Mouse (Mus musculus) lung, postnatal 0 days (tissue): ENCODE measurements around the gene Mylk4. TPM values are rescaled to one million over a fixed set of nuclear protein-coding genes. Genes with fewer than 3 reads are reported as not detected.

Source experiments
- ATAC-seq: fragments of 200-750 bp; cut with Nextera tagmentation; 2 replicates; pipeline ENCODE4 v1.8.0; 2017; ENCODE audit warnings: moderate library complexity
- DNase-seq: peaks from one replicate; pipeline ENCODE4 v3.0.0-alpha.2; 2016; ENCODE audit warnings: low spot score
- H3K27ac ChIP-seq: fragments of 300-500 bp; sonication (generic); 2 replicates; pipeline ENCODE4 v1.5.1; 2014; ENCODE audit warnings: antibody characterized with exemption, mild to moderate bottlenecking, low read length, mixed read lengths
- H3K27me3 ChIP-seq: fragments of 300-500 bp; sonication (generic); replicated peaks from 2 replicates; pipeline ENCODE4 v1.6.1; 2014; ENCODE audit warnings: low read length, mixed read lengths; ENCODE audit not compliant: insufficient read depth
- H3K36me3 ChIP-seq: fragments of 300-500 bp; sonication (generic); 2 replicates; pipeline ENCODE4 v1.6.1; 2014; ENCODE audit warnings: low read length, mixed read lengths; ENCODE audit not compliant: insufficient read depth
- H3K4me1 ChIP-seq: fragments of 300-500 bp; sonication (generic); 2 replicates; pipeline ENCODE4 v1.6.1; 2014; ENCODE audit warnings: antibody characterized with exemption, low read depth, low read length, mixed read lengths; ENCODE audit not compliant: insufficient read depth
- H3K4me2 ChIP-seq: fragments of 300-500 bp; sonication (generic); replicated peaks from 2 replicates; pipeline ENCODE4 v1.6.1; 2014; ENCODE audit warnings: low read depth, mild to moderate bottlenecking, low read length, moderate library complexity, mixed read lengths
- H3K4me3 ChIP-seq: fragments of 300-500 bp; sonication (generic); 2 replicates; pipeline ENCODE4 v1.5.1; 2014; ENCODE audit warnings: low read depth, low read length
- H3K9ac ChIP-seq: fragments of 300-500 bp; sonication (generic); replicated peaks from 2 replicates; pipeline ENCODE4 v1.6.1; 2014; ENCODE audit warnings: low read depth, mild to moderate bottlenecking
- H3K9me3 ChIP-seq: fragments of 300-500 bp; sonication (generic); 2 replicates; pipeline ENCODE4 v1.6.1; 2016; ENCODE audit warnings: low read length, mixed read lengths
- CTCF ChIP-seq: IDR thresholded peaks from 2 replicates; pipeline ENCODE4 v1.5.1; 2016; ENCODE audit warnings: antibody characterized with exemption, mild to moderate bottlenecking
- EP300 ChIP-seq: IDR thresholded peaks from 2 replicates; pipeline ENCODE4 v1.6.1; 2016; ENCODE audit warnings: antibody characterized with exemption, mild to moderate bottlenecking, control low read depth
- WGBS: fragments of 180-500 bp; shearing (Covaris S2); extraction: QIAGEN DNeasy Blood & Tissue Kit; methylation state at CpG from one replicate; pipeline ENCODE4 v1.1.7; 2014; 5-methylcytosine and 5-hydroxymethylcytosine counted together
- polyA plus RNA-seq: library from polyadenylated mRNA; unstranded; fragments of >200 nt; fragmentation: Nextera tagmentation; extraction: Ambion mirVana; gene quantifications from 2 replicates; pipeline ENCODE4 v1.2.1, GENCODE M21; 2015

Gene Mylk4
- polyA plus RNA-seq, 1 experiment from 2014 or later, result not detected

DNA sequence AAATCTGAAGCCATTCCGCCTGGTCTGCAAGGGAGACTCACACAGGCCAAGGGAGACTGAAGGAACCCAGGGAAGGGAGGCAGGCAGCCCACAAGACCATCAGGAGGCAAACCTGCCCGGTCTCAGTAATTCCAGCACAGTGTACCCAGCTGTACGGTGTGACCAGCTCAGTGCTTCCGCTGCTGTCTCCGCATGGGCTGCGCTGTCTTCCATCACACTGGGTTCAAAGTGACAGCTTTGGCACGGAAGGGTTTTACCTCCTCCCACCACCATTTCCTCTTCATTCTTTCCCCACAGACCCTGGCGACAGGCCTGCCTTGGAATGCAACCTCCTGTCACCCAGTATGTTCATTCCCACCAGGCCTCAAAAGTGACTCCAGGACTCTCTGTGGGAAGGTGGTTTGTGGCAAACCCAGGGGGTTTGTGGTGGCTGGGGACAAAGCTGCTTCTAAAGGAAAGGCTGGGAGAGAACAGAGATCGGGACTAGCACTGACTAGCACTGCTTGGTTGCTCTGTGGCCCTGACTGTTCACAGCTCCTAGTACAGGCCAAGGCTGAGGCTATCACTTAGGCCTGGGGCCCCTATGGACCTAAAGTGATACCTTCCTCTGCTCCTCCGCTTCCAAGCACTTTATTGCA is 77.0 kb downstream of the Mylk4 start:
- 40% methylated on average over 10 of the region's 10 CpGs for WGBS
- no peak overlapping the region for H3K9ac ChIP-seq
- no peak overlapping the region for H3K4me3 ChIP-seq
- no peaks in the 10 kb centered on the region for H3K4me1 ChIP-seq
- ATAC-seq (no peak), DNase-seq (peak; percentile 9)
- no peak overlapping the region for H3K4me2 ChIP-seq
- TF ChIP-seq EP300 (no peak), CTCF (no peak)
- no peak overlapping the region for H3K27ac ChIP-seq
- H3K9me3 ChIP-seq, result no peaks in the 10 kb centered on the region
- no peaks in the 10 kb centered on the region for H3K36me3 ChIP-seq
- H3K27me3 ChIP-seq, result no peaks in the 10 kb centered on the region

DNA sequence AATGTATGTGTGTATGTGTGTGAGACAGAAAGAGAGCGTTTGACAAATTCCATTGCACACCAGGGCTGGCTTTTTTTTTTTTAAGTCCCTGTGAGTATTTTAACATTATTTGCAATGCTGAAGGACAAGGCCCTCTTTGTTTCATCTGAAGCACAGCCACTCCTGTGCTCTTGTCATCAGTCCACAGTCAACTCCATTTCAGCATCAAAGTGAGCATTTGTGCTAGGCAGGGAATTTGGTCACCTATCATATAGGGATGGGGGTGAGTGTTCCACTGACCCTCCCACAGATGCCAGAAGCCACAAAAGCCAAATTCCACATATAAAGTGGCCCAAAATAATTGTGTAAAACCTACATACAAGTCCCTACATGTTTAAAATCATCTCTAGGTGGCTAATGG is 78.4 kb downstream of the Mylk4 start:
- TF ChIP-seq CTCF (no peak), EP300 (no peak)
- no peak overlapping the region for H3K4me2 ChIP-seq
- ATAC-seq (no peak), DNase-seq (no peak)
- no peaks in the 10 kb centered on the region for H3K36me3 ChIP-seq
- WGBS, result 48% methylated on average over 1 of the region's 1 CpGs
- no peak overlapping the region for H3K9ac ChIP-seq
- no peaks in the 10 kb centered on the region for H3K9me3 ChIP-seq
- no peaks in the 10 kb centered on the region for H3K27me3 ChIP-seq
- no peaks in the 10 kb centered on the region for H3K4me1 ChIP-seq
- no peak overlapping the region for H3K4me3 ChIP-seq
- no peak overlapping the region for H3K27ac ChIP-seq

DNA sequence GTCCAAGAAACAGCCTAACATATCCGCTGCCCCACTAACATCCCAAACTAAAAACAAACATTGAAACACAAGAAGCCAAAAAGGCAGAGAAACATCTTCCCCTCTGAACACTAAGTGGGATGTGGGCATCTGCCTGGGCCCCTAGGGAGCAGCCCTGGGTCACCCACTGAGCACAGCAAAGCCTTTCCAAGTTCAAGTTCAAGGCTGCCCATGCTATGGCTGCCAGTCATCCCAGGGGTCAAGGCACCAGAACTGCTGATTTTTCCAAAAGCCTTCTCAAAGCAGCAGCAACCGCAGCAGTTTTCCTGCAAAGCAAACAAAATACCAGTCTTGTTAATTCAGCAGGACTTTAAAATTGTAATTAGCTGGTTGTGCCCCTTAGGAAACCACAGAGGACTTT is 78.8 kb downstream of the Mylk4 start:
- TF ChIP-seq EP300, result no peak
- TF ChIP-seq CTCF, result no peak
- no peak overlapping the region for H3K27ac ChIP-seq
- H3K4me1 ChIP-seq, result no peaks in the 10 kb centered on the region
- H3K4me3 ChIP-seq, result no peak overlapping the region
- WGBS, result 54% methylated on average over 2 of the region's 2 CpGs
- DNase-seq (no peak), ATAC-seq (no peak)
- H3K9me3 ChIP-seq, result no peaks in the 10 kb centered on the region
- H3K4me2 ChIP-seq, result no peak overlapping the region
- no peaks in the 10 kb centered on the region for H3K27me3 ChIP-seq
- no peak overlapping the region for H3K9ac ChIP-seq
- H3K36me3 ChIP-seq, result no peaks in the 10 kb centered on the region

DNA sequence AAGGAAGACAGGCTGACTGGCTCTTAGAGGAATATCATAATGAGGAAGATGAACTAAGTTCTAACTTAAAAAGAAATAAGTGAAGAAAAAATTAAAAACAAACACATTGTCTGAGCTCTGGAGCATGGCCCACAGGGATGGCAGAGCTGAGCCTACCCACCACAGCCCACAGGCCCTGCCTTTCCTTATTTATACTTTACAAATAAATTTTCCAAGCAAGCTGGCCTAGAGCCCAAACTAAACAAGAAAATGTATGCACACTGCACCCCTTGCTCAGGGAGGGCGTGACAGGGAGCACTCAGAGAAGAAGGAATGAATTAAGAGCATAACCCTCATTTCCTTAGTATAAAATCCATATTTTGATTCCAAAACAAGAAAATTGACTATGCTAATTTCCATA is 82.2 kb downstream of the Mylk4 start:
- Histone ChIP-seq H3K27me3 (no peaks in the 10 kb centered on the region), H3K36me3 (no peaks in the 10 kb centered on the region), H3K9ac (no peak overlapping the region), H3K27ac (no peak overlapping the region), H3K9me3 (no peaks in the 10 kb centered on the region), H3K4me1 (no peaks in the 10 kb centered on the region), H3K4me2 (no peak overlapping the region), H3K4me3 (no peak overlapping the region)
- DNase-seq (no peak), ATAC-seq (no peak)
- WGBS, result 52% methylated on average over 1 of the region's 1 CpGs
- TF ChIP-seq EP300, result no peak
- TF ChIP-seq CTCF, result no peak

DNA sequence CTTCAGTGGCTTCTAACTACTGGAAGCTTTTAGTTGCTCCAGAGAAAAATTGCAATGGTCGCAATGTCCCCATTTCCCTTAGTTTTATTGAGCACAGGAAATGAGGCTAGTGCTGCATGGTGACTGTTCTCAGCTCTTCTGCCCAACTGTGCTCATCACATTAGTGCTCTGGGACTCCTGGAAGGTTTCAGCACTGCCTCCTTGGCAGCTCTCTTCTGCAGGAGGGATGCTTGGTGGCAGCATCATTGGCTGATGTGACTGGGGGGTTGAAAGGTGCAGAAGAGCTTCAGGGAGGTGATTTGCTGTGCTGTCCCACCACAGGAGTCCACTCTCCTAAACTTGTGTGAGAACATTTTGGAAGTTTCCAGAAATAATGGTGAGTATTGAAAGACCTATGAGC is 84.4 kb downstream of the Mylk4 start:
- 86% methylated on average over 1 of the region's 1 CpGs for WGBS
- H3K27ac ChIP-seq, result no peak overlapping the region
- H3K9me3 ChIP-seq, result no peaks in the 10 kb centered on the region
- ATAC-seq (no peak), DNase-seq (no peak)
- no peak overlapping the region for H3K4me2 ChIP-seq
- TF ChIP-seq CTCF (no peak), EP300 (no peak)
- no peak overlapping the region for H3K4me3 ChIP-seq
- no peaks in the 10 kb centered on the region for H3K27me3 ChIP-seq
- H3K4me1 ChIP-seq, result no peaks in the 10 kb centered on the region
- no peak overlapping the region for H3K9ac ChIP-seq
- no peaks in the 10 kb centered on the region for H3K36me3 ChIP-seq

DNA sequence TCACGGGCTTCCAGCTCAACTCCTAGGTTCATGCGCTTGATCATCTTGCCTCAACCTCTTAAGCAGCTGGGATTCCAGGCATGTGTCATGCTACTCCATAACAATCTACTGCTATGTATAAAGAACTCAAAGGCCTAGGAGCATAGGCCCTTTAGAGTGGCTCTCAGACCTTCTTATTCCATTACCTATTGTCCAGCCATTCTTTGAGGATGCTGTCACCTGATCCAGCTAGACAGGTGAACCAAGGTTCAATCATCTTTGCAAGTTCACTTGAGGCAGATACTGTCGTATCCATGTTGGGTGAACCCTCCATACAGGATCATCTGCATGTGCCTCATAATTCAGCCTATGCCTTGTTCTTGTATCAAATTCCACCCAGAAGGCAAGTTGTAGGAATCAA is 84.8 kb downstream of the Mylk4 start:
- no peaks in the 10 kb centered on the region for H3K36me3 ChIP-seq
- no peaks in the 10 kb centered on the region for H3K4me1 ChIP-seq
- H3K27me3 ChIP-seq, result no peaks in the 10 kb centered on the region
- H3K9me3 ChIP-seq, result no peaks in the 10 kb centered on the region
- TF ChIP-seq EP300, result no peak
- TF ChIP-seq CTCF, result no peak
- H3K4me3 ChIP-seq, result no peak overlapping the region
- no peak overlapping the region for H3K27ac ChIP-seq
- DNase-seq (no peak), ATAC-seq (no peak)
- H3K9ac ChIP-seq, result no peak overlapping the region
- no peak overlapping the region for H3K4me2 ChIP-seq
- WGBS, result 88% methylated on average over 3 of the region's 3 CpGs
